Mouse (Mus musculus) CH12.LX (cell line): ENCODE measurements around the gene Med17.

Experiments used
- CTCF ChIP-seq, 2 experiments: IDR thresholded peaks in 1 of 2; conservative IDR thresholded peaks in 1 of 2; 2 replicates each; pipeline ENCODE4 v1.5.1; 2011 to 2012; ENCODE audit warnings: low read depth in 2 of 2, low read length in 2 of 2, improper control_type of control experiment in 1 of 2, inconsistent platforms in 1 of 2, mild to moderate bottlenecking in 1 of 2, moderate library complexity in 1 of 2
- MAZ ChIP-seq: IDR thresholded peaks from 2 replicates; pipeline ENCODE4 v1.6.1; 2012; ENCODE audit warnings: low read depth, mild to moderate bottlenecking, inconsistent platforms, low read length, improper control_type of control experiment, moderate library complexity

- TF ChIP-seq CTCF (conservative IDR thresholded peaks at IDR 0.05 in 1 of 2, IDR thresholded peaks at IDR 0.05 in 1 of 2; ENCODE audit: low read depth in 2 of 2, low read length in 2 of 2) (no peak), MAZ (no peak)
These were observed 38.5 kb upstream of the Med17 start for GRCm38 (mm10) chr9:15318170-15318742.
